Mouse (Mus musculus) ES-E14 (cell line): ENCODE results near the gene Polg2.

Source experiments
- CHD2 ChIP-seq: IDR thresholded peaks from 2 replicates; pipeline ENCODE4 v1.6.1; 2014; ENCODE audit warnings: mild to moderate bottlenecking, low read depth, low read length, inconsistent platforms
- HCFC1 ChIP-seq: IDR thresholded peaks from 2 replicates; pipeline ENCODE4 v1.6.1; 2012; ENCODE audit warnings: low read length, inconsistent platforms, borderline replicate concordance; ENCODE audit not compliant: insufficient read depth
- ZC3H11A ChIP-seq: IDR thresholded peaks from 2 replicates; pipeline ENCODE4 v1.6.1; 2012; ENCODE audit warnings: low read depth, mild to moderate bottlenecking, inconsistent platforms, low read length, borderline replicate concordance
- ZNF384 ChIP-seq: IDR thresholded peaks from 2 replicates; pipeline ENCODE4 v1.6.1; 2012; ENCODE audit warnings: low read depth, low read length, inconsistent platforms

GRCm38 (mm10) chr11:106822491-106822890 is 43.2 kb upstream of the Polg2 start:
- TF ChIP-seq HCFC1 = no peak
- no peak for TF ChIP-seq ZC3H11A
- TF ChIP-seq CHD2 = no peak
- no peak for TF ChIP-seq ZNF384
